Mouse (Mus musculus) embryonic stem cell, embryonic (primary cell): ENCODE measurements around the gene Nf1.

Experiments
- CTCF ChIA-PET, 4 experiments: fragments of 300-600 bp in 2 of 4; fragments of 350-600 bp in 2 of 4; sonication (Branson Sonifier 250); formaldehyde crosslinking; loops; one replicate each; lab custom pipeline; 2022; ENCODE audit warnings: inconsistent platforms in 2 of 4; lab: Charles Lee
- POLR2A ChIA-PET, 4 experiments: fragments of 300-600 bp in 2 of 4; fragments of 350-600 bp in 2 of 4; sonication (Branson Sonifier 250); formaldehyde crosslinking; loops; one replicate each; lab custom pipeline; 2022; ENCODE audit warnings: antibody characterized with exemption in 4 of 4, inconsistent platforms in 1 of 4; lab: Charles Lee

Gene Nf1

GRCm38 (mm10) chr11:79617991-79618390, 278.5 kb downstream of the Nf1 start:
- POLR2A ChIA-PET: interaction anchor here in 2 of 4 experiments (1.0 to 3.7 kb wide), 7 partner anchors 11 to 108 kb away, joined by 3 to 17 read pairs (median 4); no protein-coding TSS in a partner anchor
- CTCF ChIA-PET: interaction anchor here in 3 of 4 experiments (0.6 to 1.3 kb wide), 3 partner anchors 69 to 670 kb away, joined by 3 read pairs; no protein-coding TSS in a partner anchor

DNA sequence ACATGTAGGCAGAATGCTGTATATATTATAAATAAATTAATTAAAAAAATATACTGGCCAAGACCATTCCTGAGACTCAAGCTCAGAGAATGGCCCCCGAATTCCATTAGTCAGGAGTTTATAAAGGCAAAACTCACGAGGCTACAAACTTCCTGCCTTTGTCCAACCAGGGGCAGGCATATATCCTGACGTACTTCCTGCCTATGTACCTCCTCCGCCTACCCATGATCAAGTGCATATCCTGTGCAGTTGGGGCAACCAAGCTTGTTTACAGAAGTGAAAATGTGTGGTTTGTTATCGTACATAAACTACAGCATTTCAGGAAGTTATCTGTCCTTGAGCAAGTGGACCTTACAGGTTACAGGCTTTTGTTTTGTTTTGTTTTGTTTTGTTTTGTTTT, 283.5 kb downstream of the Nf1 start:
- CTCF ChIA-PET: interaction anchor here in 2 of 4 experiments (0.7 to 1.4 kb wide), 3 partner anchors 13 to 49 kb away, joined by 3 to 4 read pairs (median 4); no protein-coding TSS in a partner anchor
- POLR2A ChIA-PET: interaction anchor here in 3 of 4 experiments (0.6 to 1.9 kb wide), 8 partner anchors 9 to 350 kb away, joined by 3 to 11 read pairs (median 4); no protein-coding TSS in a partner anchor

- POLR2A ChIA-PET: interaction anchor here (0.5 to 1.7 kb wide), 26 partner anchors 10 to 348 kb away, joined by 3 to 10 read pairs (median 4); partner anchors contain the start of gene Utp6 (in 1 of the 4)
- CTCF ChIA-PET: interaction anchor here (0.5 to 1.8 kb wide), 103 partner anchors 9 to 1674 kb away, joined by 3 to 27 read pairs (median 5); partner anchors contain the start of genes Rab11fip4 (in 3 of the 4), Gm9964 (in 1 of the 4) and Utp6 (in 1 of the 4)
Measured at GRCm38 (mm10) chr11:79624801-79625302, 285.4 kb downstream of the Nf1 start.

DNA sequence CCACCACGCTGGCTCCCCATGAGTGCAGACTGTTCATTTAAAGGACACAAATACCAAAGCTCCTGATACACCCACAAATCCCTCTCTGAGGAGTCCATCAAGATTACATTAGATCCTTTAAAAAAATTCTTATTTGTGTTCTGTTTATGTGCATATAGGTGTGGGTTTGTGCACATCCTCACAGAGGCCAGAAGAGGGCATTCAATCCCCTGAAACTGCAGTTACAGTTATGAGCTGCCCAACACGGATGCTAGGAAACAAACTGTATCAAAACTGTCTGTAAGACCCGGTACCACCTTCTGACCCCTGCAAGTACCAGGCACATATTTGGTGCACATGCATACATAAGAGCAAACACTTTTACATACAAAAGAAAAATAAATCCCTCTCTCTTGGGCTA, 289.2 kb downstream of the Nf1 start:
- ChIA-PET POLR2A (interaction anchor here (0.7 to 2.2 kb wide), 22 partner anchors 10 to 344 kb away, joined by 3 to 12 read pairs (median 4); no protein-coding TSS in a partner anchor), CTCF (interaction anchor here (0.6 to 2.3 kb wide), 25 partner anchors 9 to 594 kb away, joined by 3 to 33 read pairs (median 4); partner anchors contain the start of gene Utp6 (in 1 of the 4))

DNA sequence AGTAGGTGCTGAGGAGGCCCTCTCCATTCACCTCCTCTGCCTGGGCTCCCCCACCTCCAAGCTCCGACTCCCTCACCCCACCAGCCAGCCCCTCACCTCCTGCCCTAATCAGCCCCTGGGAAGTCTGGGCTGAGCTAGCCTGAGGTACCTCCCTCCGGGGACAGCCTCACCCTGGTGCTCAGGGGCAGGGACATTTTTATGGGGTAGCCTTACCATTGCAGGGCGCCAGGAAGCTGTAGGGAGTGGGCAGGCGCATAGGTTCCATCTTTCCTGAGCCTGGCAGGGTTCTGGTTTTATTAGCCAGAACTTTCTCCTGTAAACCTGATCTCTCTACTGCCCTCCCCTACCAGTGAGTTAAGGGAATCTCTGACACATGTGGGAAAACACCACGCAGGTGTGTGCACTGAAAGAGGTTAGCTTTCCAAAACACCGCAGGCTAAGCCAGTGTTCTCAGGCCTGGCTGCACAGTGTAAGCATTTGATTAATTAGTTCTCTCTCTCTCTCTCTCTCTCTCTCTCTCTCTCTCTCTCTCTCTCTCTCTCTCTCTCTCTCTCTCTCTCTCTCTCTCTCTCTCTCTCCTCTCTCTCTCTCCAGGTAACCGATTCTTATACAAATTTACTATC, 290.4 kb downstream of the Nf1 start:
- ChIA-PET POLR2A (interaction anchor here (0.6 to 2.2 kb wide), 20 partner anchors 8 to 343 kb away, joined by 3 to 12 read pairs (median 4); no protein-coding TSS in a partner anchor), CTCF (interaction anchor here (0.6 to 2.3 kb wide), 11 partner anchors 12 to 799 kb away, joined by 3 to 33 read pairs (median 5); partner anchors contain the start of gene Psmd11 (in 1 of the 4))

DNA sequence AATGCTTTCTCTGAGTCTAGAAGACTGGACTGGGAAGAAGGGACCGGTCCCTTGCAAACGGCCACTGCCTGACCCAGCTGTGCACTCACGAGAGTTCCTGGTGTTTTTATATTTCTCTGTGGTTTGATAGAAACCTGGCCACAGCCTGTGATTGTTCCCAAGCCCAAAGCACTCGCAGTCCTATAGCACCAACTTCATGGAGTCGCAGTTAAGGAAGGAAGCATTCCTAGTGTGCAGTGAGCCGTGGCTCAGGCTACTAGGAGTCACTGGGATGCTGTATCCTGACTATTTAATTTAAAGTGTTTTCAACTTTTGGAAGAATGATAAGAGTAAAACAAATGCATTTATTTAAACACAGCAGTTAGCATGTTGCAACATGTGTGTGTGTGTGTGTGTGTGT, 291.0 kb downstream of the Nf1 start:
- CTCF ChIA-PET: interaction anchor here in 1 of 4 experiments (0.6 to 2.2 kb wide), 3 partner anchors 56 to 798 kb away, joined by 5 to 29 read pairs (median 6); partner anchors contain the start of gene Psmd11
- POLR2A ChIA-PET: interaction anchor here in 2 of 4 experiments (1.4 to 2.2 kb wide), 5 partner anchors 13 to 56 kb away, joined by 3 to 12 read pairs (median 8); no protein-coding TSS in a partner anchor
